Mouse (Mus musculus) CD4-positive helper T cell, adult 2 months (primary cell): ENCODE measurements around the gene Sec23b.

ENCODE experiments used
- DNase-seq: peaks from one replicate; pipeline ENCODE4 v3.0.0-alpha.2; 2012; ENCODE audit warnings: low read depth, missing footprints, low spot score

The Sec23b gene

DNA sequence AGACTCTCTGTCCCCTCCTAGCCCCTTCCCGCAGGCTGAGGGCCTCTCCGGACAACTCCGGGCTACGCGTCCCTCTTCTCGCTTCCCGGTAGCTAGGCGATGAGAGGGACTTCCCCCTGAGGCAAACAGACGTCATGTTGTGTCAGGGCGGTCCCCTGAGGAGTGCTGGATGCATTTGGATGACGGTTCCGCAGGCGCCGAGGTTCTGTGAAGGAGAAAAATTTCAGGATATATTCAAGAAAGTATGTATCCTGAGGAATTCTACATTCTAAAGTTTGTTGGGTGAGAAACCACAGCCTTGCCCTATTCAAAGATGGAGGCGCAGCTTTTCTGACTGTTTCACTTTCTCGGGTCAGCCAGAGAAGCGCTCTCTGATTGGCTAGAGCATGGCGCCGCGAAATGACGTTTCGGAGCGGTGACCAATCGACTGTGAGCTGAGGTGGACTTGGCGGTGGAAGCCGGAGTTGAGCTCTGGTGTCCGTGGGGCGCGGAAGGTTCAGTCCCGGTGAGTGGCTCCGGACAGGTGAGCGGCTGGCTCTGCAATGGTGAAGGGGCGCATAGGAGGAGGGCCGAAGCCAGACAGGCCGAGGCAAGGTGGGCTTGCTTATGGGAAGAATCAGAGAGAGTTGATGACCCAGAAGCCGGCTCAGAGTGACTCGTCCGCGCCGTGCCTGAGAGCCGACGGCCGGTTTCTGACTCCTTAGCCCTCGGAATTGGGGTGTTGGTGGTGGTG is at the start of gene Sec23b:
Gene Sec23b, plus strand, starts transcription at position 410 of the 733 bp plus-strand sequence.
- DNase-seq, result peak; percentile 96

GRCm38 (mm10) chr2:144514619-144515018 is 41.4 kb upstream of the Sec23b start:
- no peak for DNase-seq

DNA sequence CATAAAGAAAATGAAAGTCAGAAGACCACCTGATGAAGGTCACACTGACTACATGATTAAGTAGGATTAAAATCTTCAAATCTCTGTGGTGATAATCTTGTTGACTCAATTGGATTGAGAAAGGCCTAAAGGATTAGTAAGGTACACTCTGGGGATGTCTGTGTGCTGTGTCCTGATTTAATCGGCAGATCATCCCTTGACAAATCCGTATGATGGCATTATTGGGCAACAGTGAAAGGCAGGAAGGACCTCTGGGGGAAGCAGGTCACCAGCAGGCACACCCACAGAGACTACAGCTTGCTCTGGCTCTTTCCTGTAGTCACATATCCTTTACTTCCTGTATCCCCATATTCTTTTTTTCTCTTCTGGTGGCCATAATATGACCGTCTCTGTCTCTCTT is 36.3 kb upstream of the Sec23b start:
- DNase-seq, result no peak

GRCm38 (mm10) chr2:144525856-144526255 is 30.2 kb upstream of the Sec23b start:
- DNase-seq, result peak; percentile 12

GRCm38 (mm10) chr2:144526981-144527820 is 28.8 kb upstream of the Sec23b start, which contains the start of the genes Dzank1 and Polr3f:
Gene Dzank1, minus strand, starts transcription at chr2:144527414.
Gene Polr3f, plus strand, starts transcription at chr2:144527718.
- DNase-seq, result peak; percentile 98

DNA sequence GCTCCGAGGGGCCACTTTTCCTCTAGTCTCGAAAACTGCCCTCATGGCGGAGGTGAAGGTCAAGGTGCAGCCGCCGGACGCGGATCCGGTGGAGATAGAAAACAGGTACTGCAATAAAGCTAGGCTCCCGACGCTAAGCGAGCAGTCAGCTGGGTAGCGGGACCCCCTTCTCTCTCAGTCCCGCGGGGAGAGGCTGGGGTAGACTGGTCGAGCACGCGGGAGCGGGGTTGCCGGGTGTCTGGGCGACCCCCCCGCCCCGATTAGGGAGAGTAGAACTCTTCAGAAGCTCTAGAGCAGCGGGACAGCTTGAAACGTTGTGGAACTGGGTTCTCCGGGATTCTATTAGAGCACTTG is 28.2 kb upstream of the Sec23b start:
- no peak for DNase-seq

DNA sequence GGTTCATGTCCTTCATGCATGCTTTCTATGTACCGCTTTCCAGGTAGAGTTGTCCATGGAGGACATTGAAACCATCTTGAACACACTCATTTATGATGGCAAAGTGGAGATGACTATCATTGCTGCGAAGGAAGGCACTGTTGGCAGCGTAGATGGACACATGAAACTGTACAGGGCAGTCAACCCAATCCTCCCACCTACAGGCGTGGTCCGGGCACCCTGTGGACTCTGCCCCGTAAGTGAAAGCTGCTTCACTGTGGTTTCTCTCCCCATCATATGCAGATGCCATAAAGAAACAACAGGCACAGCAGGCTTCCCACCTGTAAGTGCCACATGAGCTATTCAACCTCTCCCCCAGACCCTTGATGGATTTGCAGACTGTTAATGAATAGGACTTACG is 18.9 kb upstream of the Sec23b start:
- no peak for DNase-seq

DNA sequence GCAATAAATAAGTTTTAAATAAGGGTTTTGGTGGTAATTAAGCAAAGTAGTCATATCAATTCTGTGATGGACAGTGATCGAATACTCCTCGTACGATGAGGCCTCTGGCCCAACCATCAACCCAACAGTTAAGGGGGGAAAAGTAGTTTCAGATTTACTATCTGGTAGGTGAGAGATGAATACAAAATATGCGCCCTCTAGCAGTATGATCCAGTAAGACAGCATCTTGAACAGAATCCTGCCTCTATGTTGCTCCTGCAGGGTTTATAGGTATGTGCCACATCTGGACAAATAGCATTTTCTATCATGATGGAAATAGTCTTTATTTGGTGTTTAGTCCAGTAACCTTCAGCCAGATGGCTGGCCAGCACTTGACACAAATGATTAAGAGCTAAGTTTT is 14.8 kb upstream of the Sec23b start:
- no peak for DNase-seq

DNA sequence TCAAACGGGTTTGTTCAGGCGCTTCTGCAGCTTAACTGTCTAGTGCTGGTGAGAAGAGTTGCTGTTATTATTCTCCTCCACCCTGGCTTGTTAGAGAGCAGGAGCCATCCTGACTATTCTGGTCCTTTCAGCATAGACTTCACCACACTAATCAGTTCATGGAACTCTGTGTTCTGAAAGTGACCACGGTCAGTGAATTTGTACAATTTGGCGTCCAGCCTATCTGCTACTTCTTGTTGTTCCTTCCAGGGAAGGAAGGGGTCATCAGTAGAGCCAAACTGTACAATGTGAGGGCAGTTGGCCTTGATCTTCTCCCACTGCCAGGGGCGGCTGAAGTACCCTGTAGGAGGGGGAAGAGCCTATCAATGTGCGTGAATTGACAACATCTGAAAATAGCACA is 12.4 kb upstream of the Sec23b start:
- no peak for DNase-seq

DNA sequence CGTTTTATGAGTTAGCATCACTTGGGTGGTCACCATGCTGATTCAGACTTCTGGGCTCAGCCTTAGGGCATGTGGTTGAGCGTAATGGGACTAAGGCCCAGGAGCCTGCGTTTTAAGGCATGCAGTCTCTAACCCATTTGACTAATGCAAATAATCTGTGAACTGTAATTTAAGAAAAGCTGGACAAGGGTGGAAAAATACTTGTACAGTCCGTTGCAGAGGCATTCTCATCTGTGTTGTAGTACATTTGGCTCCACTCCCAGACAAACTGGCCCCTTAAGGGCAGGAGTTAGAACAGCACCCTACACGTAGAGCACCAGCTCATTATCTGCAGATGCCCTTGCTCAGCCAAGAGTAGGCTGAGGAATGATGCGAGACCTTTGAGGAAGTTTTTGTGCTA is 11.4 kb upstream of the Sec23b start:
- DNase-seq, result no peak

GRCm38 (mm10) chr2:144545061-144545460 is 11.0 kb upstream of the Sec23b start:
- no peak for DNase-seq

GRCm38 (mm10) chr2:144545481-144545880 is 10.5 kb upstream of the Sec23b start:
- no peak for DNase-seq

DNA sequence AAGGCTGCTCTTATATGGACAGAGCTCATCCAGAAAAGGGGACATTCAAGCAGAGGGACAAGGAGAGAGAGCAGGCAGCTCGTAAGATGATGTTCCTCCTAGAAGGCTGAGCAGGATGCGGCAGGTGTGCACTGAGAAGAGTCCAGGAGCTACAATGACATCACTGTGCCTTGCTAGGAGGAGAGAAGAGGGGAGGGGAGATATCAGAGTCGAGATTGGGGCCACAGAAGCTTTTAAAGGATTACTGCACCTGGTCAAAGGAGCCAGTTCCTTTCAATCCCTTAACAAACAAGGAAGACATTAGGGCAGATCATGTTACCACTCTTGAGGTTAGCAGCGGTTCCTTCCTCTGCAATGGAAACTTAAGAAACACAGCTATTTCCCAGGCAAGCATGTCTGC is 8.5 kb upstream of the Sec23b start:
- DNase-seq, result no peak

GRCm38 (mm10) chr2:144550529-144550928 is 5.5 kb upstream of the Sec23b start, which contains the start of gene Rbbp9:
Gene Rbbp9, minus strand, starts transcription at chr2:144550869.
- peak; percentile 62 for DNase-seq

GRCm38 (mm10) chr2:144553905-144554304 is 2.1 kb upstream of the Sec23b start:
- DNase-seq, result no peak

DNA sequence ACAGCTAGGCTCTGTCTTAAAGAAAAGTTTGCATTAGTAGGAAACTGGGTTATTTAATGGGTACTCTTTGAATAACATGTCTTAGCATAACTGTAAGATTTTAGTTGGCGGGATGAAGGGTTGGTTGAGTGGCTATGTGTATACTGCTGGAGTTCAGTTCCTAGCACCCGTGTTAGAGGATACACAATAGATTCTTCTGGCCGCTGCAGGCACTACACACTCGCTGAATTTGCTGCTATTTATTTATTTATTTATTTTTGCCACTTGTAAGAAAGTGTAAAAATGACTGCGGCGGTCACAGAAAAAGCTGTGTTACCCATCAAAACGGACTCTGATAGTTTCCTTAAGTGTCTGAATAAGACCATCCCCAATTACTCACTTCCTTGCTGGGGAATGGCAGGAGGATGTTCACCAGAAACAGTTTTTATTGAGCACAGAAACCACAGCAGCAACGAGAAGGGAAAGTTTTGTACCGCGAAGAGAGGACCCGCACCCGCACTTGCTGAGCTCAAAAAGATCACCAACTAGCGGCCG is 676 bp upstream of the Sec23b start:
- no peak for DNase-seq

GRCm38 (mm10) chr2:144588723-144589122 is 32.7 kb downstream of the Sec23b start:
- DNase-seq, result no peak

DNA sequence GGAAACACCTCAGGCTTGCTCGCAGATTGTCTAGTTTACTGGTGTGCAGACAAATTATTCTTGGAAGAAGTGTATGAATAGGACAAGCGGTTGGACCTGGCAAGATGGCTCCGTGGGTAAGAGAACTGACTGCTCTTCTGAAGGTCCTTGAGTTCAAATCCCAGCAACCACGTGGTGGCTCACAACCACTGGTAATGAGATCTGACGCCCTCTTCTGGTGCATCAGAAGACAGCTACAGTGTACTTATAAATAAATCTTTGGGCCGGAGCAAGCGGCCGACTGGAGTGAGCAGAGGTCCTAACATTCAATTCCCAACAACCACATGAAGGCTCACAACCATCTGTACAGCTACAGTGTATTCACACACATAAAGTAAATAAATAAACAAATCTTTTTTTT is 37.0 kb downstream of the Sec23b start:
- DNase-seq, result peak; percentile 10

- DNase-seq, result peak; percentile 77
These were observed 38.1 kb downstream of the Sec23b start, which contains the start of gene Smim26 for GRCm38 (mm10) chr2:144593951-144594651. Gene Smim26, plus strand, starts transcription at chr2:144594054.

DNA sequence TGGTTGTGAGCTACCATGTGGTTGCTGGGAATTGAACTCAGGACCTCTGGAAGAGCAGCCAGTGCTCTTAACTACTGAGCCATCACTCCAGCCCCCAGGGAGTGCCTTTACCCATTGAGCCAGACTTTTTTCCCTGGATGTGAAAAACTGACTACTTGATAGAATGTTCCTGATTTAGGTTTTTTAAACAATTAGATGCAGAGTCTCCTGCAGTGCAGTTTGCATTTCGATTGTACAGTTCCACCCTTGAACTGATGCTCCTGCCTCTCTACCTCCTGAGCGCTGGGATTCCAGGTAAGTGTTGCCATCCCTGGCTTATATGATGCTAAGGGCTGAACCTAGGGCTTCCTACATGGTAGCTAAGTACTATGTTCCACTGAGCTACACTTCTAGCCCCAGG is 42.0 kb downstream of the Sec23b start:
- DNase-seq, result no peak

DNA sequence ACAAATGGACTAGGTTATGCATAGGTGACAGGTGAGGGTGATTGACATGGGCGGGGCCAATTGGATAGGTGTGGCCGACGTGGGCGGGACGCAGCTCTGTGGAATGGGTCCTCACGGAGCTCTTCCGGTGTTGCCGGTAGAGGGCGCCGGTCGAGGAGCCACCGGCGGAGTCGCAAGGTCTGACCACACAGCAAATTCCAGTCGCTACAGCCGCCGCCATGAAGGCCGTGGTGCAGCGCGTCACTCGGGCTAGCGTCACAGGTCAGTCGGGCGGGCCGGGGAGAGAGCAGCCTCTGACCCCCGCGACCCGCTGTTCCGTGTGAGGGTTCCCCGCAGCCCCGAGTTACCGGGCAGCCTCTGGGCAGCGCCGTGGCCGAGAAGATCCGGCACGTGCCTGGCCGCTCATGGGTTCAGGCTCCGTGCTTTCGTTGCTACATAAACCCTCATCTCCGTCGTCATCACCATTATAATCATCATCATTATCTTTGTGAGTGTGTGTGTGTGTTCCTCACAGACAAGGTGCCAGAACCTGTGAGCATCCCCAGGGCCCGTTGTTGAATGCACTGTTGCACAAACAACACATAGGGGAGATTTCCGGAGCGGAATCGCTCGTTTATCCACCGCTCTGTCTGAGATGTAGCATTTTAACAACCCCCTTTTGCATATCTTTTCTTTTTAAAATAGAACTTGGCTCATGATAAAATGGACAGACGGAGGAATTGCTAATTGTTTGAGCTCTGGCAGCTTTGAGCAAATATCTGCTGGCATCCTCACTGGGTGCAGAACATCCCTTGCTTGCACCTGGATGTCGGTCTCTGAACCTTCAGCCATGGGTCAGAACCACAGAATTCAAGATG is 44.0 kb downstream of the Sec23b start, which contains the start of gene Dtd1:
Gene Dtd1, plus strand, starts transcription at position 67 of the 857 bp plus-strand sequence.
- DNase-seq, result peak; percentile 90
